Mouse (Mus musculus): ENCODE data around the gene Sprtn. TPM values are rescaled to one million over a fixed set of nuclear protein-coding genes. Genes with fewer than 3 reads are reported as not detected.

The Sprtn gene
- total and polyA plus RNA-seq, 3 experiments, result 27.2 to 31.8 TPM; not detected in 1

- TF ChIP-seq POLR2AphosphoS5 (IDR thresholded peaks at IDR 0.05; ENCODE audit: borderline replicate concordance, low read depth, low read length), result no peak
- TF ChIP-seq BHLHE40 (IDR thresholded peaks at IDR 0.05; ENCODE audit: borderline replicate concordance, low read depth, low read length), result 0 out of 2 replicates have a peak, but pooled peaks have one; percentile 9
- TF ChIP-seq CHD2 (IDR thresholded peaks at IDR 0.05; ENCODE audit: low read length), result no peak
- TF ChIP-seq MYC (IDR thresholded peaks at IDR 0.05; ENCODE audit: low read depth, low read length), result 0 out of 2 replicates have a peak, but pooled peaks have one; percentile 0
- peak; percentile 97 for TF ChIP-seq RCOR1 (IDR thresholded peaks at IDR 0.05; ENCODE audit: low read depth, low read length)
- 0 out of 2 replicates have a peak, but pooled peaks have one; percentile 6 for TF ChIP-seq MAFK (IDR thresholded peaks at IDR 0.05; ENCODE audit: borderline replicate concordance, low read depth, low read length)
- TF ChIP-seq ETS1 (IDR thresholded peaks at IDR 0.05; ENCODE audit: low read depth, low read length), result peak; percentile 96
- peak; percentile 97 for TF ChIP-seq MEF2A (IDR thresholded peaks at IDR 0.05; ENCODE audit: extremely low read depth, insufficient replicate concordance, low read depth, low read length, poor library complexity, severe bottlenecking)
- TF ChIP-seq EP300 (IDR thresholded peaks at IDR 0.05; ENCODE audit: low read depth in 1 of 2, low read length in 2 of 2), result peak; percentile 46 to 80; a peak in 3 of 4 replicates
- TF ChIP-seq TCF12 (IDR thresholded peaks at IDR 0.05; ENCODE audit: low read depth, low read length), result peak; percentile 77
- TF ChIP-seq USF2 (IDR thresholded peaks at IDR 0.05; ENCODE audit: borderline replicate concordance in 1 of 2, insufficient read depth in 1 of 2, low read depth in 1 of 2, low read length in 2 of 2), result no peak
- peak; percentile 92 for TF ChIP-seq GATA1 (IDR thresholded peaks at IDR 0.05; ENCODE audit: low read depth, low read length)
- peak; percentile 51 for TF ChIP-seq SIN3A (IDR thresholded peaks at IDR 0.05; ENCODE audit: low read length)
- peaks cover 3 to 17% of the 10 kb centered on the region in 2 experiments for H3K36me3 ChIP-seq (ENCODE audit: control insufficient read depth in 1 of 2, insufficient read depth in 2 of 2, low read length in 2 of 2)
- no peaks in the 10 kb centered on the region for H3K9me3 ChIP-seq (replicated peaks; ENCODE audit: insufficient read depth, low read length)
- peak overlapping the region in 1 of 2 experiments; percentile 20; a peak in 1 of 4 replicates for H3K4me3 ChIP-seq (ENCODE audit: control insufficient read depth in 1 of 2, insufficient read depth in 1 of 2, low read depth in 2 of 2, low read length in 2 of 2)
- no peaks in the 10 kb centered on the region for H3K27me3 ChIP-seq (ENCODE audit: control insufficient read depth in 1 of 2, insufficient read depth in 2 of 2, low read length in 2 of 2)
- peak; percentile 38 for DNase-seq (ENCODE audit: low read depth, low spot score)
- no peak overlapping the region for H3K9ac ChIP-seq (ENCODE audit: control insufficient read depth, low read depth, low read length, poor library complexity, severe bottlenecking)
- H3K79me2 ChIP-seq (ENCODE audit: control insufficient read depth, insufficient read depth, low read length, poor library complexity), result peaks cover 26% of the 10 kb centered on the region; the same call in 1 of the 2 replicates
- H3K4me1 ChIP-seq (ENCODE audit: control insufficient read depth in 1 of 2, insufficient read depth in 2 of 2, low read length in 2 of 2), result peaks cover 6 to 19% of the 10 kb centered on the region in 2 experiments
- H3K27ac ChIP-seq (ENCODE audit: control insufficient read depth, low read depth, low read length), result no peak overlapping the region; the same call in 1 of the 2 replicates
Measured at GRCm38 (mm10) chr8:124921369-124922279, 23.9 kb downstream of the Sprtn start.

- Histone ChIP-seq H3K27me3 (ENCODE audit: control insufficient read depth in 1 of 2, insufficient read depth in 2 of 2, low read length in 2 of 2) (no peaks in the 10 kb centered on the region), H3K79me2 (ENCODE audit: control insufficient read depth, insufficient read depth, low read length, poor library complexity) (peaks cover 26% of the 10 kb centered on the region; the same call in 1 of the 2 replicates), H3K9ac (ENCODE audit: control insufficient read depth, low read depth, low read length, poor library complexity, severe bottlenecking) (0 out of 2 replicates have a peak overlapping the region, but pooled peaks have one; percentile 2), H3K9me3 (replicated peaks; ENCODE audit: insufficient read depth, low read length) (no peaks in the 10 kb centered on the region), H3K36me3 (ENCODE audit: control insufficient read depth in 1 of 2, insufficient read depth in 2 of 2, low read length in 2 of 2) (peaks cover 3 to 17% of the 10 kb centered on the region in 2 experiments), H3K4me3 (ENCODE audit: control insufficient read depth in 1 of 2, insufficient read depth in 1 of 2, low read depth in 2 of 2, low read length in 2 of 2) (0 out of 4 replicates have a peak overlapping the region, but pooled peaks of 1 of the 2 experiments have one; percentile 20), H3K4me1 (ENCODE audit: control insufficient read depth in 1 of 2, insufficient read depth in 2 of 2, low read length in 2 of 2) (peaks cover 6 to 19% of the 10 kb centered on the region in 2 experiments), H3K27ac (ENCODE audit: control insufficient read depth, low read depth, low read length) (peak overlapping the region; percentile 47; the same call in 1 of the 2 replicates)
- peak; percentile 13; the same call in 1 of the 2 replicates for TF ChIP-seq SIN3A (IDR thresholded peaks at IDR 0.05; ENCODE audit: low read length)
- TF ChIP-seq BHLHE40 (IDR thresholded peaks at IDR 0.05; ENCODE audit: borderline replicate concordance, low read depth, low read length), result 0 out of 2 replicates have a peak, but pooled peaks have one; percentile 37
- 0 out of 2 replicates have a peak, but pooled peaks have one; percentile 12 for TF ChIP-seq RCOR1 (IDR thresholded peaks at IDR 0.05; ENCODE audit: low read depth, low read length)
- 0 out of 2 replicates have a peak, but pooled peaks have one; percentile 33 for TF ChIP-seq HCFC1 (IDR thresholded peaks at IDR 0.05; ENCODE audit: low read depth, low read length)
- TF ChIP-seq RAD21 (IDR thresholded peaks at IDR 0.05; ENCODE audit: low read depth, low read length), result no peak
- TF ChIP-seq MAX (IDR thresholded peaks at IDR 0.05; ENCODE audit: low read length), result peak; percentile 63; the same call in 1 of the 2 replicates
- TF ChIP-seq MYC (IDR thresholded peaks at IDR 0.05; ENCODE audit: low read depth, low read length), result peak; percentile 60; the same call in 1 of the 2 replicates
- no peak for TF ChIP-seq POLR2A (IDR thresholded peaks at IDR 0.05; ENCODE audit: control insufficient read depth in 1 of 2, insufficient read depth in 1 of 2, low read depth in 1 of 2, low read length in 2 of 2, poor library complexity in 1 of 2)
- peak; percentile 73 for TF ChIP-seq MXI1 (IDR thresholded peaks at IDR 0.05; ENCODE audit: low read depth, low read length)
- no peak for TF ChIP-seq ZMIZ1 (IDR thresholded peaks at IDR 0.05; ENCODE audit: low read depth, low read length)
- peak; percentile 63 for TF ChIP-seq CHD2 (IDR thresholded peaks at IDR 0.05; ENCODE audit: low read length)
- peak; percentile 76 for TF ChIP-seq MYB (IDR thresholded peaks at IDR 0.05; ENCODE audit: low read depth, low read length)
- TF ChIP-seq CHD1 (IDR thresholded peaks at IDR 0.05; ENCODE audit: low read depth, low read length), result peak; percentile 87; the same call in 1 of the 2 replicates
- TF ChIP-seq GATA1 (IDR thresholded peaks at IDR 0.05; ENCODE audit: low read depth, low read length), result peak; percentile 35; the same call in 1 of the 2 replicates
- TF ChIP-seq TAL1 (IDR thresholded peaks at IDR 0.05; ENCODE audit: low read length), result no peak
- 0 out of 2 replicates have a peak, but pooled peaks have one; percentile 34 for TF ChIP-seq ELF1 (IDR thresholded peaks at IDR 0.05; ENCODE audit: low read depth, low read length)
- TF ChIP-seq EP300 (IDR thresholded peaks at IDR 0.05; ENCODE audit: low read depth in 1 of 2, low read length in 2 of 2), result peak; percentile 70 to 71
- TF ChIP-seq ETS1 (IDR thresholded peaks at IDR 0.05; ENCODE audit: low read depth, low read length), result peak; percentile 78; the same call in 1 of the 2 replicates
- 0 out of 2 replicates have a peak, but pooled peaks have one; percentile 20 for TF ChIP-seq NELFE (IDR thresholded peaks at IDR 0.05; ENCODE audit: low read depth, low read length)
- peak; percentile 77 for DNase-seq (ENCODE audit: low read depth, low spot score)
Measured at GRCm38 (mm10) chr8:124922490-124923089, 24.9 kb downstream of the Sprtn start.

All from MEL (cell line).